Mouse (Mus musculus) retina, postnatal 1 day (tissue): ENCODE results near the gene Tbc1d1.

Experiments used
- DNase-seq: peaks from one replicate; pipeline ENCODE4 v3.0.0-alpha.2; 2012

Tbc1d1 gene

GRCm38 (mm10) chr5:64393530-64393929 is 237.4 kb downstream of the Tbc1d1 start:
- DNase-seq: no peak

- no peak for DNase-seq
These were observed 242.1 kb downstream of the Tbc1d1 start for GRCm38 (mm10) chr5:64398155-64398554.

- DNase-seq: no peak
These were observed 244.6 kb downstream of the Tbc1d1 start for GRCm38 (mm10) chr5:64400742-64401141.
